Mouse (Mus musculus) liver, postnatal 0 days (tissue): ENCODE data around the gene Csrnp1.

ENCODE experiments used
- CTCF ChIP-seq: sonication (generic); IDR thresholded peaks from 2 replicates; pipeline ENCODE4 v1.5.1; 2016; ENCODE audit warnings: antibody characterized with exemption, low read depth
- EP300 ChIP-seq: IDR thresholded peaks from 2 replicates; pipeline ENCODE4 v1.6.1; 2016; ENCODE audit warnings: antibody characterized with exemption, low read depth, mild to moderate bottlenecking

DNA sequence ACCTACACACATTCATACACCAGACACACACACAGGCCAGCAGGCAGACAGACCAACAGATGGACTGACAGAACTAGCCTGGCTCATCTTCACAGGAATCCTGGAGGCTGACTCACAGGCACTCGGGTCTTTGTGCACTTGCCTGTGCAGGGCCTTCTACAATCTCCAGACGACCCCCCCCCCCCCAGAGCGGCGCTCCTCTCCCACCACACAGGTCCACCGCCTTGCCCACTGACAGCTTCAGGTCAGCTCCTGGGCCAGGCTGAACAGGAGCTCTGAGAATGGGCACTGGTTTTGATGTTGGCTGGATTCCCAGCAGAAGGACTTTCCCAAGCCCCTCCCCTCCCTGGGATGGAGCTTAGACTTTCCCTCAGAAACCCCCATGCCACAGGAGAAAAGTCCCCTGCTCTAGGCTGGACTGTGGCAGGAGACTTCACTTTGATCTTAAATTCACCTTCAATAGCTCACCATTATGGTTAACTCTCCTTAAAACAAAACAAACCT, 6.8 kb downstream of the Csrnp1 start:
- TF ChIP-seq CTCF (no peak), EP300 (no peak)
